Mouse (Mus musculus) urinary bladder, postnatal 10 days (tissue): ENCODE data around the gene Robo4.

Source experiments
- DNase-seq: peaks from one replicate; pipeline ENCODE4 v3.0.0; 2022; ENCODE audit warnings: low spot score

The Robo4 gene

GRCm38 (mm10) chr9:37454991-37455390 is 53.3 kb downstream of the Robo4 start:
- DNase-seq: no peak

GRCm38 (mm10) chr9:37455868-37456267 is 54.2 kb downstream of the Robo4 start:
- DNase-seq: no peak

GRCm38 (mm10) chr9:37456481-37456910 is 54.8 kb downstream of the Robo4 start:
- DNase-seq: no peak

- DNase-seq: no peak
Observed at GRCm38 (mm10) chr9:37457151-37457550, 55.5 kb downstream of the Robo4 start.

DNA sequence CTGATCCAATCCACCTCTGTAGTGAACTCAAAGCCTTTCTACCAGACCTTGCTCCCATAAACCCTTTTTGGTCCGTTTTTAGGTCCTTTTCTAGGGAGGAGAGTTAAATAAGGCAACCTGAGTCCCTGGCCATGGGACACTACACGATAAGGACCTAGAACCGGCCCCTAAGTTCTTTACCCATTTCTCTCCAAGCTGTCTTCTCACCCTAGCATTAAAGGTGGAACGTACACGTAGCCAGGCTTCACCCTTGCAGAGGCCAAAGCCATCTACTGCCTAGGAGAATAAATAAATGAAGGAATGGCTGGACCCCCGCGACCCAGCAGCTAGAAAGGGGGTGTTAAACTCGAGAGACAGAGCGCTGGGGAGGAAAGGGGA is 58.0 kb downstream of the Robo4 start:
- no peak for DNase-seq

GRCm38 (mm10) chr9:37460043-37460960 is 58.6 kb downstream of the Robo4 start:
- no peak for DNase-seq

DNA sequence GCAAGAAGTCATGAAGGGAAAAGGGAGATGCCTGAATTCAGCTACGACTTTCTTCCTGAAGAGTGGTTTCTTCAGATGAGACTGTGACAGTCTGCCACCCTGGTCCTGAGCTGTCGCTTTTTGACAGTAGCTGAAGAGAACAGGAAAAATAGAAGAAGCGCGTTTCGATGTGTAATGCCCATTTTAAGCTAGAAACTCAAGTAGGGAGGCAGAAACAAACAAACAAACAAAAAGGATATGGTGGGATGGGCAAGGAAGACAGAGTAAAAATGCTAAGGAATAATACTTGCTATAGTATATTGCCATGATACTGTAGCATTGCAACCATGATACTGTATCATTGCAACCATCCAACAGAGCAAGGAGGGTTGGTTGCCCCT is 59.3 kb downstream of the Robo4 start:
- DNase-seq: no peak

- DNase-seq: no peak
Observed at GRCm38 (mm10) chr9:37461571-37461970, 59.9 kb downstream of the Robo4 start.

DNA sequence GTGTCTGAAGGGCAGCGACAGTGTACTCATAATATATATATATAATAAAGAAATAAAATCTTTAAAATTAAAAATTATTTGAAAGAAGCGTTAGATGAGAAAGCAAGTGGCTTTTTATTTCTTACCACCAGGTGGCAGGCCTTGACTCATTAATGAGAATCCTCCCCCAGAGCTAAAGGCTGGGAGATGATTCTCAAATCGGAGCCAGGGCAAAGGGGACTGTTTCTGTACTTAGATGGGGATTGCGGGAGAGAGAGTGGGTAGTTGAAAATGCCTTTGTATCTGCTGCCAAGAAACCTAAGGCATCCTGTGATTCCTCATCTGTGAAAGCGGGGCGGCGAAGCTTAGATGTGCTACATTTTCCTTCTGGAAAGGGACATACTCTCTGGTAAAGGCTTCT is 61.1 kb downstream of the Robo4 start:
- no peak for DNase-seq
